Mouse (Mus musculus) megakaryocyte, adult 5-6 weeks (primary cell): ENCODE measurements around the gene Slain1. TPM values are rescaled to one million over a fixed set of nuclear protein-coding genes. Genes with fewer than 3 reads are reported as not detected.

Experiments
- ATAC-seq: 2 replicates; pipeline ENCODE4 v1.8.0; 2016; ENCODE audit warnings: mild to moderate bottlenecking, inconsistent platforms; ENCODE audit not compliant: poor library complexity, severe bottlenecking
- total RNA-seq, 2 experiments: library from RNA; stranded (forward) in 1 of 2; stranded (reverse) in 1 of 2; fragments of 153-499, 151-499 nt in 1 of 2; fragments of 221-1000, 200-1000 nt in 1 of 2; gene quantifications; 2 replicates each; pipeline versions ENCODE4 v1.2.3 to v1.2.4; 2015 to 2017

Gene Slain1
- total RNA-seq (2015), result 5.0 and 8.2 TPM in 2 replicates
- 3.0 and 3.5 TPM in 2 replicates for total RNA-seq (2017)

DNA sequence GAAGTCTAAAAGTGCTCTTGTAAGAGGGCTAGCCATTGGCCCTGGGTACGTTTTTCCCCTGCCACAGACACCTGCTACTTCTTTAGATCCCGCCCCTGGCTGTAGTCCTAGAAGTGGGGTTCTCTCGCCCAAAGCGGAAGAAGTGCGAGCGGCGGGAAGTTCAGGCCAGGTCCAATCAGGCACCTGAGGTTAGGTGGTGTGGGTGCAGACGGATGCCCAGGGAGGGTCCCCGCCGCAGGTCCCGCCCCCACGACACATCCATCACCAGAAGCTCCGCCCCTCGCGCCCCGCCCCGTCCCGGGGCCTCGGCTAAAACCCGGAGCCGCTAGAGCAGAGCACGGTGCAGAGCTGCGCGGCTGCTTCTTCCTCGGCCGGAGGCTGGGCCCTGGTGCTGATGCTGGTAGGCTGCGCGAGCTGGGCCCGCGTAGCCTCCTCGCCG is at the start of gene Slain1:
Gene Slain1, plus strand, starts transcription at position 333 of the 439 bp plus-strand sequence.
- peak; percentile 83 for ATAC-seq

GRCm38 (mm10) chr14:103608063-103608462 is 42.0 kb upstream of the Slain1 start:
- no peak for ATAC-seq

GRCm38 (mm10) chr14:103613573-103614271 is 36.3 kb upstream of the Slain1 start:
- ATAC-seq, result no peak

DNA sequence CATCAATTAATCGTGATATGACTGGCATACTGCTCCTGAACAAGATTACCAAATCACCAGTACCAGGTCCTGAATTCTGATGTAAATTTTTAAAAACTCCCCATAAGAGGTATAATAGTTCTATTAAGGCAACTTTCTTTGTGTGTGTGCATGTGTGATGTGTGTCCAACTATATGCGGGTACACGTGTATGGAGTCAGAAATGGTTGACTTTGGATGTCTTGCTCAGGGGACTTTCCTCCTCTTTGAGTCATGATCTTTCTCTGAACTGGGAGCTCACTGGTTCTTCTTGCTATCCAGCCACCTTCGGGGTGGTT is 35.8 kb upstream of the Slain1 start:
- ATAC-seq, result no peak

GRCm38 (mm10) chr14:103619756-103620155 is 30.3 kb upstream of the Slain1 start:
- no peak for ATAC-seq

- ATAC-seq, result no peak
Measured at GRCm38 (mm10) chr14:103621207-103621606, 28.8 kb upstream of the Slain1 start.

DNA sequence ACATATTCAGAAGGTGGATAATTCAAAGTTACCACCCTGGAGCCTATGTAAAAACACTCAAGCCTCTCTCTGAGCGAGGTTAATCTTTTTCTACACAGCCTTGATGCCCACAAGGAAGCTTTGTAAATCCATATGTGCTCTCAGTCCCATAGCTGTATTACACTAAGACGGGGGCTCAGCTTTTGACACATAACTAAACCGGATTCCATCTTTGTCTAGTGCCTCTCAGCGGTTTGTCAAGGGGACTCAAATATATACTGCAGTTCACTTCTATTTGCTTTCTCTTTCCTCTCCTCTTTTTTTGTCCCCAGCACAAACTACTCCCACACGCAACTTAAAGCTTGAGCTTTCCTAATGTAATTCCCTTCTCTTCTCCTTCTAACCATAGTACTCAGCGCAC is 23.9 kb upstream of the Slain1 start:
- ATAC-seq, result no peak

DNA sequence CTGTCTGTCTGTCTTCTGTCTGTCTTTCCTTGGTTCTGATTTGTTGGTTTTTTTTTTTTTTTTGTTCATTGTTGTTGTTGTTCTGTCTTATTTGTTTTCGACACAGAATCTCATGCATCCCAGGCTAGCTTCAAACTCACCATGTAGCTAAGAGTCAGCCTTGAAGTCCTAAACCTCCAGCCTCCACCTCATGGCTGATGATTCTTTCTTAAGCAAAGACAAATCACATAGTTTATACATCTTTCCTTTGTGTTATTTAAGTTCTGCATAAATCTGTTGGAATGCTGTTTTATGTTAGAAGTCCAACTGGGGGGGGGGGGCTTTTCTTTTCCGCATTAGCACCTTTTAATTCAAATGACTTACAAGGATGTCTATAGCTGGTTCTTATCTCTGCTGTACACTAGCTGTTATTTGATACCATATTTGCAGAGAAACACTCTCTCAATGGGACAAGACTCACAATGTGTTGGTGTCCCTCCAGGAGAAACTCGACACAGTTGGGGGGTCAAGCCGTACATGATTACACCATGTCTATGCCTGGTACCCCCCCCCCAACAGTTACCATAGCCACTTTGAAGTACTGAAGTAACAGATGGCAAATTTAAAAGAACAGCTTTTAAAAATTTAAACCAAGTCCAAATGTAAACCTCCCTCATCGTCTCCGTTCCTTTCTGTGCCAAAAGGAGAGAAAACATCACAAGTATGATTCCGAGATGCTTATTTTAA is 20.2 kb upstream of the Slain1 start:
- no peak for ATAC-seq

DNA sequence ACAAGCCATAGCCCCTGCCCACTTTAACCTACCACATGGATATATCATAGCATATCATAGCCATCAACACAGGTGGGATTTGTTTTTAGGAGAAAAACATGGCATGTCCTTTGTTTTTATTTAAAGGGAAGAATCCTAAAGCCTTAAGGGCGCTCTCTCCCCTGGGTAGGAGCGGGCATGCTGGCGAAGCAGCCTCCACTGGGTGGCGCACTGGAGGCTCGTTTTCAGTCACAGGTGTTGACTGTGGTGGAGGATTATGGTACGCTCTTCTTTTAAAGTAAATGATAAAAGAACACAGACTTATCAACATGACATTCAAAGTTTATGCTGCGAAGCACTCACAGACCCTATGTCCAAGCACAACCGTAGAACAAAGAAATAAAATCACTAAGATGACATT is 19.5 kb upstream of the Slain1 start:
- ATAC-seq, result peak; percentile 51; the same call in 1 of the 2 replicates

DNA sequence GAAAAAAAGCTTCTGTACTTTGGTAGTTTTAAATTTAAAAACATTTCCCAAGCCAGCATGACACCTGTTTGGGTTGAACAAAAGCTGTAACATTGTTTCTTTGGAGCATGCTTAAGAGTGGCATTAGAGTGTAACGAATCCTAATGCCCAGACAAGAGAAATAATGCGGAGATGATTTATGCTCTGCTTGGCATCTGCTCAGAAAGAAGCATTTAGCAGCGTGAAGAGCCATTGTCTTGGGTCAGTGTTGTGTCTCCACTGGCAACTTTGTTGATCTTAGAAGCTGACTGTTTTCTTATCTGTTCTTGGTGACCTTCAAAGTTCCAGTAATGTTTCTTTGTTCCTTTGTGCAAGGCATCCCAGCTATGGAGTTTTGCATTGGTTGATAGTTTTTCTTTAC is 6.1 kb upstream of the Slain1 start:
- no peak for ATAC-seq

DNA sequence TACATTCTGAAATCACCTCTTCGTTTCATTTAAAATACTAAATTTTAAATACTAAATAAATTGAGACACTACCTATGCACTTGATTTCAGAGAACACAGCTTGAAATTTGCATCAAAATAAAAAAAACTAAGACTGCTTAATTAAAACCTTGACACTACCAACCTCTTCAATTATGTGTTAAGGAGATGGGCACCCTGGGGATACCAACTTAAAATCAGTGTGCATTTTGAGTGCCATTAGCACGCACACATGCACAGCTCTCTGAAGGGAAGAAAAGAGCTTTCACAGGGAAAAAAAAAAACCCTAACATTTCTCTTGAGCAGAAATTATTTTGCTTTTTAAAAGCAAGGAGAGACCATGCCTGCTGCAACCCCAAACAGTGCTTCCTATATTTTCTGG is 2.0 kb upstream of the Slain1 start:
- no peak for ATAC-seq

DNA sequence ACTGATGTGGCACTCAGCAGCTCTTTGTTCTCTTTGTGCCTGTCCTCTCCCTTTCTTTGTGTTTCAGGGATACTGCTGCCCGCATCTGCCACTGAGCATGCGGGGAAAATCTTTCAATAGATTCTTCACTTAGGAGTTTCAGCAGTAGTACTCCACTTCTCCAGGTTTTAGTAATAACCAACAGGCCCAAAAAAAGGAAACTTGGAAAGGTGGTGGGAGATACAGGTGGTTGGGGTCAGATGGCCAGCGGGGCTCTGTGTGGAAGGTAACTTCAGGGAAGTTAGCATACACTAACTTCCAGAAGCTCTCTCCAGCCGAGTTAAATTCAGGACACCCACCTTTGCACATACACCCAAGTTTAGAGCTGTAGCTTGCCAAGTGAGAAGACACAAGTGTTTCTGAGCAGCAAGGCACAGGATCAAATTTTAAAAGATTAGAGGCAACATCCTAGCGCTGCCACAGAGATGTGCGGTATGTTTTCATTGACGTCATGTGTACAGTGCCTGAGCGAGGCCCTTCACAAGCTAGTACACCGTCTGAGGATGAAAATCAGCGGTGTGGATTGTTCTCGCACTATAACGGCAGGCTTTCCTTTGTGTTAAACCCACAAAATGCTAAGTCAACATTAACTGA is 1.3 kb upstream of the Slain1 start:
- ATAC-seq, result no peak

DNA sequence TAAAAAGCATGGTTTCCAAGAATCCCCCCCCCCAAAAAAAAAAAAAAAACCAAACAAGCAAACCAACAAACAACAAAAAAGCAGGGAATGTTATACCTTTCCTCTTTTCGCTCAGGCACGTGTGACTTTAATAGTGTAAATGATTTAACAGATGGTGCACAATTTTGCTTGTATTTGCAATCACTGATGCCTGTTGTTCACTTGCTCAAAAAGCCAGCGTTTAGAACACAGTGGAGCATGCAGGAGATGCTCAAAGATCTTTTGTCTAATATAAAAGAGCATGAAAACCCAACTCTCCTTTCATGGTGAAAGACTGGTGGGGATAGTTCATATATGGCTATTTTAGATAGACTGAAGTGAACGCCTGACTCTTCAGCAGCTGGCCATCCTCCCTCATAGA is 726 bp upstream of the Slain1 start:
- no peak for ATAC-seq

GRCm38 (mm10) chr14:103650413-103651101 is 529 bp downstream of the Slain1 start:
- peak; percentile 30 for ATAC-seq

- ATAC-seq, result peak; percentile 3; the same call in 1 of the 2 replicates
Measured at GRCm38 (mm10) chr14:103651106-103651505, 1.1 kb downstream of the Slain1 start.

DNA sequence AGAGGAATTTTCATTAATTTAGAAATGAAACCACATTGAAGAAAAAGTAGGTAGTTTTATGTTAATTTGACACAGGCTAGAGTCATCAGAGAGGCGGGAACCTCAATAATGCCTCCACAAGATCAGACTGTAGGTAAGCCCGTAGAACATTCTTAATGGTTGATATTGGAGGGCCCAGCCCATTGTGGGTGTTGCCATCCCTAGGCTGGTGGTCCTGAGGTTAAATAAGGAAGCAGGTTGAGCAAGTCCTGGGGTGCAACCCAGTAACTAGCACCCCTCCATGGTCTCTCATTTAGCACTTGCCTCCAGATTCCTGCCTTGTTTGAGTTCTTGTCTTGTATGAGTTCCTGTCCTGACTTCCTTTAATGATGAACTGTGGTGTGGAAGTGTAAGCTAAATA is 1.5 kb downstream of the Slain1 start:
- no peak for ATAC-seq

DNA sequence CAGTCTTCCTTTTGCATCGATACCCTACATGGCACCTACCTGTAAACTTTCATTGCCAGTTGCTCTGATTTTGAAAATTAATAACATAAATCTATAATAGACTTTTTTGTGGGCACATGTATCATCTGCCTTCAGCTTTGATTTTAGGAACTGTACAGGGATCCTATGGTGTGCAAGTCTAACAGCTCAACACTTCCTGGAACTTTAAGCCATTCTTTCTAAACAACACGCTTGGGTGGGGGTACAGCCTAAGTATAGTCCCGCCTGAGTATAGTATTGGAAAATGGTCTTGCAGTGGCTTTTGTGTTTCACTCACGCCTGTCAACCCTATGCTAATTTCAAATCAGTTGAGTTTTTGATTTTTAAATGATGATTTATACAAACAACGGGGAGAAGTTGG is 2.5 kb downstream of the Slain1 start:
- ATAC-seq, result no peak

- ATAC-seq, result no peak
Measured at GRCm38 (mm10) chr14:103653800-103654199, 3.8 kb downstream of the Slain1 start.

- ATAC-seq, result no peak
Measured at GRCm38 (mm10) chr14:103655448-103655847, 5.4 kb downstream of the Slain1 start.

- ATAC-seq, result no peak
Measured at GRCm38 (mm10) chr14:103657876-103658275, 7.8 kb downstream of the Slain1 start.

DNA sequence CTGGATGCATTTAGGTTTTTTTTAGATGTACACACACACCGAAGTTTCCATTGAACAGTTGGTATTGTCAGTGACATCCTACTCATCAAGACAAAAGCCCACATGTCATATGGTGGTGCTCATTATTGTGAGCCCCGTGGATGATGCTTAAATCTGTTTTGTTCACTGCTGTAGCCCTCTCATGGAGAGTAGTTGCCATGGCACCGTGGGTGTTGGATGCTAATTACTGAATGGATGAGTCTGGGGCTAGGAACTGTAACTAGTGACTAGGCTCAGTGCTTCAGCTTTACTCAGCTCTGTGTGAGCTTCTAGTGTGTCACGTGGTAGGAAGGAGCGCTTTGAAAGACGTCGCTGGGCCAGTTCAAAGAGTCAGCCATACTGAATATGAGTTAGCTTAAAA is 13.0 kb downstream of the Slain1 start:
- no peak for ATAC-seq
